Mouse (Mus musculus) cerebellum, adult 2 months (tissue): ENCODE results near the gene Lamp5. TPM values are rescaled to one million over a fixed set of nuclear protein-coding genes. Genes with fewer than 3 reads are reported as not detected.

Experiments
- DNase-seq, 2 experiments: peaks; one replicate each; pipeline ENCODE4 v3.0.0; 2021
- H3K27ac ChIP-seq: fragments of 200-500 bp; 2 replicates; pipeline ENCODE4 v1.5.1; 2012; ENCODE audit warnings: low read length, control low read depth, inconsistent platforms; ENCODE audit not compliant: insufficient read depth
- H3K27me3 ChIP-seq: fragments of 200-500 bp; 2 replicates; pipeline ENCODE4 v1.6.1; 2012; ENCODE audit warnings: inconsistent platforms, mild to moderate bottlenecking, low read length, moderate library complexity; ENCODE audit not compliant: control insufficient read depth, insufficient read depth
- H3K4me1 ChIP-seq: fragments of 200-500 bp; 2 replicates; pipeline ENCODE4 v1.6.1; 2011; ENCODE audit warnings: low read length; ENCODE audit not compliant: control insufficient read depth, insufficient read depth
- H3K4me3 ChIP-seq: fragments of 200-500 bp; replicated peaks from 2 replicates; pipeline ENCODE3; 2011; ENCODE audit warnings: mild to moderate bottlenecking, low read depth, low read length, control low read depth; ENCODE audit not compliant: insufficient read depth
- CTCF ChIP-seq: fragments of 200-500 bp; IDR thresholded peaks from 2 replicates; pipeline ENCODE4 v1.5.1; 2011; ENCODE audit warnings: low read depth, mild to moderate bottlenecking, control low read depth, low read length, moderate library complexity, borderline replicate concordance; ENCODE audit not compliant: insufficient read depth
- POLR2A ChIP-seq: fragments of 200-500 bp; IDR thresholded peaks from 2 replicates; pipeline ENCODE4 v1.6.1; 2011; ENCODE audit warnings: low read length, control low read depth, borderline replicate concordance; ENCODE audit not compliant: insufficient read depth
- WGBS: fragments of 180-500 bp; shearing (Covaris S2); methylation state at CpG from one replicate; pipeline ENCODE4 v1.1.7; 2018; 5-methylcytosine and 5-hydroxymethylcytosine counted together
- polyA plus RNA-seq: library from polyadenylated mRNA; depleted of rRNA; stranded (reverse); fragments of >200 nt; gene quantifications from 2 replicates; pipeline ENCODE4 v1.2.3, GENCODE M21; 2012

Lamp5 gene
- polyA plus RNA-seq, 1 experiment, result 197 TPM

GRCm38 (mm10) chr2:136059029-136059669, 7.1 kb downstream of the Lamp5 start:
- Histone ChIP-seq H3K4me3 (peak overlapping the region; percentile 32), H3K27ac (no peak overlapping the region), H3K4me1 (no peaks in the 10 kb centered on the region), H3K27me3 (no peaks in the 10 kb centered on the region)
- TF ChIP-seq POLR2A (no peak), CTCF (no peak)
- no peak for DNase-seq
- 4% methylated on average over 37 of the region's 37 CpGs for WGBS

GRCm38 (mm10) chr2:136064356-136064755, 12.3 kb downstream of the Lamp5 start:
- no peaks in the 10 kb centered on the region for H3K4me1 ChIP-seq
- no peaks in the 10 kb centered on the region for H3K27me3 ChIP-seq
- WGBS, result 98% methylated on average over 1 of the region's 1 CpGs
- no peak overlapping the region for H3K4me3 ChIP-seq
- no peak for DNase-seq
- no peak overlapping the region for H3K27ac ChIP-seq
- TF ChIP-seq CTCF (no peak), POLR2A (no peak)

GRCm38 (mm10) chr2:136095978-136096377, 43.9 kb downstream of the Lamp5 start:
- no peaks in the 10 kb centered on the region; the same call in 1 of the 2 replicates for H3K4me1 ChIP-seq
- TF ChIP-seq POLR2A (no peak), CTCF (no peak)
- no peak for DNase-seq
- no peak overlapping the region for H3K4me3 ChIP-seq
- no peak overlapping the region for H3K27ac ChIP-seq
- H3K27me3 ChIP-seq, result no peaks in the 10 kb centered on the region
- WGBS, result 84% methylated on average over 2 of the region's 2 CpGs

- no peak for TF ChIP-seq POLR2A
- Histone ChIP-seq H3K27ac (no peak overlapping the region), H3K27me3 (no peaks in the 10 kb centered on the region), H3K4me3 (no peak overlapping the region), H3K4me1 (no peaks in the 10 kb centered on the region; the same call in 1 of the 2 replicates)
- 91% methylated on average over 3 of the region's 3 CpGs for WGBS
- no peak for DNase-seq
These were observed 45.1 kb downstream of the Lamp5 start for GRCm38 (mm10) chr2:136097143-136097542.

- Histone ChIP-seq H3K4me3 (no peak overlapping the region), H3K27me3 (no peaks in the 10 kb centered on the region), H3K27ac (no peak overlapping the region), H3K4me1 (0 out of 2 replicates have a peak, but pooled peaks cover 6% of the 10 kb centered on the region)
- TF ChIP-seq CTCF (no peak), POLR2A (no peak)
- DNase-seq, result no peak
These were observed 55.6 kb downstream of the Lamp5 start for GRCm38 (mm10) chr2:136107597-136107996.

GRCm38 (mm10) chr2:136108124-136109037, 56.3 kb downstream of the Lamp5 start:
- TF ChIP-seq CTCF, result no peak
- TF ChIP-seq POLR2A, result no peak
- Histone ChIP-seq H3K27ac (no peak overlapping the region; the same call in 1 of the 2 replicates), H3K27me3 (no peaks in the 10 kb centered on the region), H3K4me1 (0 out of 2 replicates have a peak, but pooled peaks cover 6% of the 10 kb centered on the region), H3K4me3 (no peak overlapping the region)
- WGBS, result 26% methylated on average over 6 of the region's 6 CpGs
- peak in 1 of 2 experiments; percentile 22 for DNase-seq

- no peak overlapping the region for H3K4me3 ChIP-seq
- WGBS, result 15% methylated on average over 2 of the region's 2 CpGs
- H3K4me1 ChIP-seq, result 0 out of 2 replicates have a peak, but pooled peaks cover 6% of the 10 kb centered on the region
- no peak overlapping the region; the same call in 1 of the 2 replicates for H3K27ac ChIP-seq
- peak in 1 of 2 experiments; percentile 16 for DNase-seq
- no peaks in the 10 kb centered on the region for H3K27me3 ChIP-seq
- TF ChIP-seq POLR2A (no peak), CTCF (no peak)
These were observed 57.0 kb downstream of the Lamp5 start for GRCm38 (mm10) chr2:136109038-136109363.
